Mouse (Mus musculus): Measurements from ENCODE around the gene Brd4. TPM values are rescaled to one million over a fixed set of nuclear protein-coding genes. Genes with fewer than 3 reads are reported as not detected.
A peak's percentile ranks its signal among the peaks of the same experiment; 100 is the strongest.

Brd4 gene
- polyA plus RNA-seq, 1 experiment from 2014 or later = 82.2 TPM

- WGBS = 93% methylated on average over 3 of the region's 3 CpGs
- no peak for ATAC-seq (ENCODE audit: low read depth)
- Histone ChIP-seq H3K4me1 (ENCODE audit: control insufficient read depth, insufficient read depth, low read length) (no peaks in the 10 kb centered on the region), H3K27ac (ENCODE audit: low read depth, low read length) (no peak overlapping the region), H3K9ac (replicated peaks; ENCODE audit: low read depth, low read length) (no peak overlapping the region), H3K4me3 (ENCODE audit: low read depth, low read length) (no peak overlapping the region), H3K4me2 (ENCODE audit: low read depth, low read length) (no peak overlapping the region), H3K9me3 (ENCODE audit: control insufficient read depth, low read length) (no peaks in the 10 kb centered on the region), H3K27me3 (ENCODE audit: control insufficient read depth, insufficient read depth, low read length) (no peaks in the 10 kb centered on the region), H3K36me3 (ENCODE audit: control insufficient read depth, insufficient read depth, low read length) (peaks cover 76% of the 10 kb centered on the region)
Observed at GRCm38 (mm10) chr17:32202972-32203371, 81.5 kb downstream of the Brd4 start.

DNA sequence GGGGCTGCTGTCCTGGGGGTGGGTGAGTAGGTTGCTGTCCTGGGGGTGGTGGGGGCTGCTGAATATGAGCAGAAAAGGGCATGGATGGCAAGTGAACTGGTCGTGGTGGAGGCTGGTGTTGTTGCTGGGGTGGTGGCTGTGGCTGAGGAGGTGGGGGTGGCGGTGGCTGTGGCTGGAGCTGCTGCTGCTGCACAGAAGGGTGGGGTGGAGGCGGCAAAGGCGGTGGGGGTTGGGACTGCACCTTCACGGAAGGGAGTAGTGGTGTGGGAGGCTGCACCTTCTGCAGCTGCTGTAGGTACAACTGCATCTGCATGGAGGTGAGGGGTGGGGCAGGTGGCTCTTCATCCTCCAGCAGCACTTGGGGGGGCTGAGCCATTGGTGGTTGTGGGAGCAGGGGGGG lies 83.4 kb downstream of the Brd4 start:
- H3K4me1 ChIP-seq (ENCODE audit: control insufficient read depth, insufficient read depth, low read length) = no peaks in the 10 kb centered on the region
- H3K4me3 ChIP-seq (ENCODE audit: low read depth, low read length) = no peak overlapping the region
- ATAC-seq (ENCODE audit: low read depth) = no peak
- H3K9ac ChIP-seq (replicated peaks; ENCODE audit: low read depth, low read length) = no peak overlapping the region
- H3K27ac ChIP-seq (ENCODE audit: low read depth, low read length) = no peak overlapping the region
- H3K27me3 ChIP-seq (ENCODE audit: control insufficient read depth, insufficient read depth, low read length) = no peaks in the 10 kb centered on the region
- H3K36me3 ChIP-seq (ENCODE audit: control insufficient read depth, insufficient read depth, low read length) = peaks cover 74% of the 10 kb centered on the region
- WGBS = 88% methylated on average over 5 of the region's 5 CpGs
- no peaks in the 10 kb centered on the region for H3K9me3 ChIP-seq (ENCODE audit: control insufficient read depth, low read length)
- no peak overlapping the region for H3K4me2 ChIP-seq (ENCODE audit: low read depth, low read length)

DNA sequence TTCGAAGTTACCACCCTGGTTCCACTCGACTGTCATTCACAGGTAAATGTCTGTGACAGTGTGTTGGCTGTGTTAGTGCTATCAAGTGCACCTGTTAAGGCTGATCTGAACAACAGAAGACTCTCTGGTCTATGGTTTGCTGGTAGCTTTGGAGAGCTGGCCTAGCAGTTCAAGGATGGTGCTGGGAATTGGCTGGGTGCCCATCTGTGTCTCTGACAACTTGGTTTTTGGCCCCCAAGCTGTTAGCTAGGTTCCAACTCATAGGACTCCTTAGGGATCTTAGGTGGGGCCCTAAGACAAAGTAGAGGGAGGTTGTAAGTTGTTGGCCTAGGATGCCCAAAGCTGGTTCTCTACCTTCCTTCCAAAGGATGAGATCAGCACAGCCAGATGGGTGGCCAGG lies 84.7 kb downstream of the Brd4 start:
- ATAC-seq (ENCODE audit: low read depth) = no peak
- H3K27me3 ChIP-seq (ENCODE audit: control insufficient read depth, insufficient read depth, low read length) = no peaks in the 10 kb centered on the region
- H3K36me3 ChIP-seq (ENCODE audit: control insufficient read depth, insufficient read depth, low read length) = peaks cover 70% of the 10 kb centered on the region
- no peak overlapping the region for H3K27ac ChIP-seq (ENCODE audit: low read depth, low read length)
- no peak overlapping the region for H3K4me3 ChIP-seq (ENCODE audit: low read depth, low read length)
- 91% methylated on average over 2 of the region's 2 CpGs for WGBS
- H3K4me2 ChIP-seq (ENCODE audit: low read depth, low read length) = no peak overlapping the region
- H3K9ac ChIP-seq (replicated peaks; ENCODE audit: low read depth, low read length) = no peak overlapping the region
- no peaks in the 10 kb centered on the region for H3K4me1 ChIP-seq (ENCODE audit: control insufficient read depth, insufficient read depth, low read length)
- no peaks in the 10 kb centered on the region for H3K9me3 ChIP-seq (ENCODE audit: control insufficient read depth, low read length)

DNA sequence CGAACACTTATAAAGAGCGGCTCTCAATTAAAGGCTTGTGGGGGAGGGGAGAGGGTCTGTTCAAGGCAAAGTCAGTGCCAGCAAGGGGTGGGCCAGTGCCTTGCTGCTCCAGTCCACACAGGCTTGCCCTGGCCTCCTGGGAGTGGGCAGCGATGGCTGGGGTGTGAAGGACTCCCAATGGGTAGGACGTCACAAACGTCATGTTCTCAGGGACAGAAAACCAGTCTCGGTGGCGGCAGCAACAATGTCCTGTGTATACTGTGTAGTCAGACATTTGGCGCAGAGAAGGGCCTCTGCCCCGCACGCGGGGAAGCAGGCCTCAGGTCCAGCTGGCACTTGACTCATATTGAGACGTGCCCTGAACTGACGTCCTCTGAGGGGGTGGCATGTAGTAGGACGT lies 87.4 kb downstream of the Brd4 start:
- ATAC-seq (ENCODE audit: low read depth) = no peak
- Histone ChIP-seq H3K27me3 (ENCODE audit: control insufficient read depth, insufficient read depth, low read length) (no peaks in the 10 kb centered on the region), H3K4me1 (ENCODE audit: control insufficient read depth, insufficient read depth, low read length) (no peaks in the 10 kb centered on the region), H3K9ac (replicated peaks; ENCODE audit: low read depth, low read length) (no peak overlapping the region), H3K9me3 (ENCODE audit: control insufficient read depth, low read length) (no peaks in the 10 kb centered on the region), H3K27ac (ENCODE audit: low read depth, low read length) (no peak overlapping the region), H3K4me3 (ENCODE audit: low read depth, low read length) (no peak overlapping the region), H3K36me3 (ENCODE audit: control insufficient read depth, insufficient read depth, low read length) (peaks cover 54% of the 10 kb centered on the region), H3K4me2 (ENCODE audit: low read depth, low read length) (no peak overlapping the region)
- WGBS = 82% methylated on average over 14 of the region's 14 CpGs

GRCm38 (mm10) chr17:32195725-32196124 lies 88.8 kb downstream of the Brd4 start:
- H3K4me1 ChIP-seq (ENCODE audit: control insufficient read depth, insufficient read depth, low read length) = no peaks in the 10 kb centered on the region
- H3K36me3 ChIP-seq (ENCODE audit: control insufficient read depth, insufficient read depth, low read length) = peaks cover 41% of the 10 kb centered on the region
- no peak overlapping the region for H3K9ac ChIP-seq (replicated peaks; ENCODE audit: low read depth, low read length)
- H3K9me3 ChIP-seq (ENCODE audit: control insufficient read depth, low read length) = no peaks in the 10 kb centered on the region
- no peak overlapping the region for H3K4me2 ChIP-seq (ENCODE audit: low read depth, low read length)
- whole genome bisulfite sequencing = 96% methylated on average over 5 of the region's 5 CpGs
- no peak overlapping the region for H3K4me3 ChIP-seq (ENCODE audit: low read depth, low read length)
- no peak overlapping the region for H3K27ac ChIP-seq (ENCODE audit: low read depth, low read length)
- ATAC-seq (ENCODE audit: low read depth) = no peak
- no peaks in the 10 kb centered on the region for H3K27me3 ChIP-seq (ENCODE audit: control insufficient read depth, insufficient read depth, low read length)

GRCm38 (mm10) chr17:32193010-32193409 lies 91.5 kb downstream of the Brd4 start:
- H3K27me3 ChIP-seq (ENCODE audit: control insufficient read depth, insufficient read depth, low read length) = no peaks in the 10 kb centered on the region
- H3K4me2 ChIP-seq (ENCODE audit: low read depth, low read length) = no peak overlapping the region
- H3K9me3 ChIP-seq (ENCODE audit: control insufficient read depth, low read length) = no peaks in the 10 kb centered on the region
- H3K9ac ChIP-seq (replicated peaks; ENCODE audit: low read depth, low read length) = no peak overlapping the region
- H3K4me1 ChIP-seq (ENCODE audit: control insufficient read depth, insufficient read depth, low read length) = 0 out of 2 replicates have a peak, but pooled peaks cover 7% of the 10 kb centered on the region
- peaks cover 15% of the 10 kb centered on the region for H3K36me3 ChIP-seq (ENCODE audit: control insufficient read depth, insufficient read depth, low read length)
- H3K4me3 ChIP-seq (ENCODE audit: low read depth, low read length) = no peak overlapping the region
- WGBS = 88% methylated on average over 5 of the region's 5 CpGs
- no peak overlapping the region for H3K27ac ChIP-seq (ENCODE audit: low read depth, low read length)
- no peak for ATAC-seq (ENCODE audit: low read depth)

DNA sequence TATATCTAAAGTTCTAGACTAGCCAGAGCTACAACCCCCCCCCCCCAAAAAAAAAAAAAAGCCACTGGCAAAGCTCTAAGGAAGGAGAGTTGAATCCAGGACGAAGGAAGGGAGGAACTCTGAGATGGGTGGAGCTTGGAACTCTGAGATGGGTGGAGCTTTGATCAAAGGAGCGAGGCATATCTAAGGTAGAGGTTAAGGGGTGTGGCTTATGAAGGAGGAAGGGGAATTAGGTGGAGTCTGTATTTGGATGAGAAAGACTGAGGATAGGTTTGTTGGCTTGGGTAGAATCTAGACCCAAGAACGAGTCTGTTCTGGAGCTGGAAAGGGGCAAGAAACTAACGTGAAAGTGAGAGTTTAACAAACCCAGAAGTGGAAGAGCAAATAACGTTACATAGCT lies 94.7 kb downstream of the Brd4 start:
- H3K9me3 ChIP-seq (ENCODE audit: control insufficient read depth, low read length) = no peaks in the 10 kb centered on the region
- WGBS = 14% methylated on average over 5 of the region's 5 CpGs
- H3K36me3 ChIP-seq (ENCODE audit: control insufficient read depth, insufficient read depth, low read length) = no peaks in the 10 kb centered on the region
- ATAC-seq (ENCODE audit: low read depth) = no peak
- no peak overlapping the region for H3K27ac ChIP-seq (ENCODE audit: low read depth, low read length)
- no peaks in the 10 kb centered on the region for H3K27me3 ChIP-seq (ENCODE audit: control insufficient read depth, insufficient read depth, low read length)
- no peak overlapping the region for H3K9ac ChIP-seq (replicated peaks; ENCODE audit: low read depth, low read length)
- H3K4me2 ChIP-seq (ENCODE audit: low read depth, low read length) = peak overlapping the region; percentile 84; the same call in 1 of the 2 replicates
- H3K4me1 ChIP-seq (ENCODE audit: control insufficient read depth, insufficient read depth, low read length) = 0 out of 2 replicates have a peak, but pooled peaks cover 7% of the 10 kb centered on the region
- H3K4me3 ChIP-seq (ENCODE audit: low read depth, low read length) = no peak overlapping the region

DNA sequence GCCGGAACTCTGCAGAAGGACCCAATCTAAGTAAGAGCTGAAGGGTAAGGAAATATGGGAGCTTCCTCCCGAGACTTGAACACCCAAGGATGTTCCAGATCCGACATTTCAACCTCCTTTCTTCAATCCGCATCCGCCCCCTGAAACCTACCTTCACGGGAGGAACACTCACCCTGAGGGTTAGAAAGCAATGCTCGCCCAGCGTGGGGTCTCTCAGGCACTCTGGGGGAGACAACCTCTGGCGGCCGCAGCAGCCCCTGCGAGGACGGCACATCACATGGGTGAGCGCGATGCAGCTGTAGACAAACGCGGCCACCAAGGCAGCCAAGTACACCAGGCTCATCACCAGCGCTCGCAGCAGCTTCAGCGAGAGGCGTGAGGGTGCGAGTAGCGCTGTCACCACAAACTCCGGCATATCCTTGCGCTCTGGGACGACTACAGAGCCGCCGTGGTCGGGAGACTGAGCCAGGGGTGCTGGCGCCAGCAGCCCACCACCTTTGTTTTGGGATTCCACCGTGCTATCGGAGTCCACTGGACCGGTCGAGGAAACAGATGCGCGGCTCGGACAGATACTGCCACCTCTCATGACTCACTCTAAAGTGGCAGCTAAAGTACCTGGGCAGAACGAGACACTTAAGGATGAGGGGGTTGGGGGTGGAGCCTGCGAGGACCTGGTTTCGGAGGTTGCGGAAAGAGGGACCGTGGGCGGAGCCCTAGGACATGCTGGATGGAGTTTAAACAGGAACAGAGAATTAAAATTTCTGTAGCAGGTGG lies 95.5 kb downstream of the Brd4 start, which contains the start of gene Ephx3:
Gene Ephx3, minus strand, starts transcription at position 687 of the 774 bp plus-strand sequence.
- Histone ChIP-seq H3K4me1 (ENCODE audit: control insufficient read depth, insufficient read depth, low read length) (0 out of 2 replicates have a peak, but pooled peaks cover 7% of the 10 kb centered on the region), H3K9me3 (ENCODE audit: control insufficient read depth, low read length) (no peaks in the 10 kb centered on the region), H3K36me3 (ENCODE audit: control insufficient read depth, insufficient read depth, low read length) (no peaks in the 10 kb centered on the region), H3K4me2 (ENCODE audit: low read depth, low read length) (peak within 1 kb of the TSS; percentile 84), H3K27me3 (ENCODE audit: control insufficient read depth, insufficient read depth, low read length) (no peaks in the 10 kb centered on the region), H3K4me3 (ENCODE audit: low read depth, low read length) (peak within 1 kb of the TSS; percentile 33), H3K9ac (replicated peaks; ENCODE audit: low read depth, low read length) (peak within 1 kb of the TSS; percentile 42; the same call in 1 of the 2 replicates), H3K27ac (ENCODE audit: low read depth, low read length) (no peak within 1 kb of the TSS)
- peak; percentile 69; the same call in 1 of the 2 replicates for ATAC-seq (ENCODE audit: low read depth)
- WGBS = 5% methylated on average over 42 of the region's 42 CpGs

- Histone ChIP-seq H3K36me3 (ENCODE audit: control insufficient read depth, insufficient read depth, low read length) (no peaks in the 10 kb centered on the region), H3K9me3 (ENCODE audit: control insufficient read depth, low read length) (no peaks in the 10 kb centered on the region), H3K27ac (ENCODE audit: low read depth, low read length) (no peak overlapping the region), H3K4me3 (ENCODE audit: low read depth, low read length) (no peak overlapping the region), H3K9ac (replicated peaks; ENCODE audit: low read depth, low read length) (no peak overlapping the region), H3K4me2 (ENCODE audit: low read depth, low read length) (no peak overlapping the region), H3K27me3 (ENCODE audit: control insufficient read depth, insufficient read depth, low read length) (no peaks in the 10 kb centered on the region), H3K4me1 (ENCODE audit: control insufficient read depth, insufficient read depth, low read length) (no peaks in the 10 kb centered on the region)
- WGBS = 24% methylated on average over 8 of the region's 8 CpGs
- no peak for ATAC-seq (ENCODE audit: low read depth)
Observed at GRCm38 (mm10) chr17:32183017-32183416, 101.5 kb downstream of the Brd4 start.
